Mouse (Mus musculus): ENCODE results near the gene Ceacam10. TPM values are rescaled to one million over a fixed set of nuclear protein-coding genes. Genes with fewer than 3 reads are reported as not detected.

The Ceacam10 gene
- total and polyA plus RNA-seq, 2 experiments from 2014 or later, result not detected

DNA sequence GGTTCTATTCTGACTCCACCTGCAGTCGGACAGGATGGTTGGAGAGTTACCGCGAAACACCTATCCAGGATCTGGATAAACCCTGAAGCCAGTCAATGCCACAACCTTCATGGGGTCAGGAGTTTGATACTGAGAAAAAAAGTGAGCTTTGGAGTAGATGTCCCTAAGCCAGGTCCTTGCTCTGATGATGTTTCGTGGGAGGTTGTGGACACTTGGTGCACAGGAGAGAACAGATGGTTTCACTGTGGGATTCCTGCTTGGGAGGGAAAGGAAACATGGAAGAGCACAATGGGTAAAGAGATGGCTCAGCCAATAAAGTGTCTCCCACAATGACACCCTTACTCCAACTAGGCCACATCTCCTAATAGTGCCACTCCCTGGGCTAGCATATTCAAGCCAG lies 50.2 kb downstream of the Ceacam10 start:
- 83% methylated on average over 4 of the region's 4 CpGs for WGBS
- Histone ChIP-seq H3K36me3 (replicated peaks; ENCODE audit: control insufficient read depth, insufficient read depth, low read length) (no peaks in the 10 kb centered on the region), H3K27me3 (ENCODE audit: control insufficient read depth, insufficient read depth, low read length) (no peaks in the 10 kb centered on the region), H3K4me3 (ENCODE audit: low read depth, low read length) (no peak overlapping the region), H3K9me3 (replicated peaks; ENCODE audit: control insufficient read depth, low read length) (no peaks in the 10 kb centered on the region), H3K27ac (ENCODE audit: low read depth) (no peak overlapping the region), H3K9ac (replicated peaks; ENCODE audit: low read depth, low read length) (no peak overlapping the region), H3K4me1 (ENCODE audit: control insufficient read depth, insufficient read depth) (no peaks in the 10 kb centered on the region), H3K4me2 (ENCODE audit: low read depth, low read length) (no peak overlapping the region)
- DNase-seq (ENCODE audit: low spot score), result no peak
- no peak for ATAC-seq (ENCODE audit: insufficient read depth, low read depth)
- no peak for TF ChIP-seq EP300 (IDR thresholded peaks at IDR 0.05; ENCODE audit: low read depth)
- TF ChIP-seq CTCF (IDR thresholded peaks at IDR 0.05; ENCODE audit: low read depth), result no peak

Other genes starting within 250 kb of the Ceacam10 start
- gene Irgq, start 246.5 kb upstream of the Ceacam10 start, total RNA-seq (2014; rRNA removed; ENCODE audit: low replicate concordance), result 22.1 and 24.5 TPM in 2 replicates
- 4.5 and 4.8 TPM in 2 replicates for gene Irgq, start 246.5 kb upstream of the Ceacam10 start, polyA plus RNA-seq (2015; fragmentation: Nextera tagmentation; extraction: Ambion mirVana)
- gene Pinlyp, start 231.1 kb upstream of the Ceacam10 start, total RNA-seq (2014; rRNA removed; ENCODE audit: low replicate concordance), result not detected in 2 replicates
- not detected in 2 replicates for gene Pinlyp, start 231.1 kb upstream of the Ceacam10 start, polyA plus RNA-seq (2015; fragmentation: Nextera tagmentation; extraction: Ambion mirVana)
- 30.3 and 46.1 TPM in 2 replicates for gene Xrcc1, start 230.9 kb upstream of the Ceacam10 start, total RNA-seq (2014; rRNA removed; ENCODE audit: low replicate concordance)
- 30.7 and 31.1 TPM in 2 replicates for gene Xrcc1, start 230.9 kb upstream of the Ceacam10 start, polyA plus RNA-seq (2015; fragmentation: Nextera tagmentation; extraction: Ambion mirVana)
- 21.2 and 42.2 TPM in 2 replicates for gene Ethe1, start 189.7 kb upstream of the Ceacam10 start, total RNA-seq (2014; rRNA removed; ENCODE audit: low replicate concordance)
- gene Ethe1, start 189.7 kb upstream of the Ceacam10 start, polyA plus RNA-seq (2015; fragmentation: Nextera tagmentation; extraction: Ambion mirVana), result 21.5 and 23.1 TPM in 2 replicates
- 0.04 TPM in 1 of 2 replicates, not detected in the other for gene Zfp575, start 189.6 kb upstream of the Ceacam10 start, total RNA-seq (2014; rRNA removed; ENCODE audit: low replicate concordance)
- gene Zfp575, start 189.6 kb upstream of the Ceacam10 start, polyA plus RNA-seq (2015; fragmentation: Nextera tagmentation; extraction: Ambion mirVana), result 0.58 and 0.67 TPM in 2 replicates
- gene Phldb3, start 166.4 kb upstream of the Ceacam10 start, total RNA-seq (2014; rRNA removed; ENCODE audit: low replicate concordance), result not detected in 2 replicates
- gene Phldb3, start 166.4 kb upstream of the Ceacam10 start, polyA plus RNA-seq (2015; fragmentation: Nextera tagmentation; extraction: Ambion mirVana), result not detected in 2 replicates
- not detected in 2 replicates for gene Lypd3, start 140.7 kb upstream of the Ceacam10 start, total RNA-seq (2014; rRNA removed; ENCODE audit: low replicate concordance)
- gene Lypd3, start 140.7 kb upstream of the Ceacam10 start, polyA plus RNA-seq (2015; fragmentation: Nextera tagmentation; extraction: Ambion mirVana), result not detected in 2 replicates
- not detected in 2 replicates for gene Tex101, start 100.5 kb upstream of the Ceacam10 start, total RNA-seq (2014; rRNA removed; ENCODE audit: low replicate concordance)
- not detected in 2 replicates for gene Tex101, start 100.5 kb upstream of the Ceacam10 start, polyA plus RNA-seq (2015; fragmentation: Nextera tagmentation; extraction: Ambion mirVana)
- not detected in 2 replicates for gene BC049730, start 68.0 kb upstream of the Ceacam10 start, total RNA-seq (2014; rRNA removed; ENCODE audit: low replicate concordance)
- gene BC049730, start 68.0 kb upstream of the Ceacam10 start, polyA plus RNA-seq (2015; fragmentation: Nextera tagmentation; extraction: Ambion mirVana), result not detected in 2 replicates
- gene Gm4763, start 50.3 kb upstream of the Ceacam10 start, total RNA-seq (2014; rRNA removed; ENCODE audit: low replicate concordance), result not detected in 2 replicates
- gene Gm4763, start 50.3 kb upstream of the Ceacam10 start, polyA plus RNA-seq (2015; fragmentation: Nextera tagmentation; extraction: Ambion mirVana), result not detected in 2 replicates
- 0.12 TPM in 1 of 2 replicates, not detected in the other for gene Cd177, start 16.9 kb upstream of the Ceacam10 start, total RNA-seq (2014; rRNA removed; ENCODE audit: low replicate concordance)
- gene Cd177, start 16.9 kb upstream of the Ceacam10 start, polyA plus RNA-seq (2015; fragmentation: Nextera tagmentation; extraction: Ambion mirVana), result 0.18 and 0.23 TPM in 2 replicates
- gene Gm9844, start 85.0 kb downstream of the Ceacam10 start, total RNA-seq (2014; rRNA removed; ENCODE audit: low replicate concordance), result 0.65 TPM in 1 of 2 replicates, not detected in the other
- gene Gm9844, start 85.0 kb downstream of the Ceacam10 start, polyA plus RNA-seq (2015; fragmentation: Nextera tagmentation; extraction: Ambion mirVana), result 6.7 and 9.5 TPM in 2 replicates
- not detected in 2 replicates for gene Lypd4, start 92.7 kb downstream of the Ceacam10 start, total RNA-seq (2014; rRNA removed; ENCODE audit: low replicate concordance)
- gene Lypd4, start 92.7 kb downstream of the Ceacam10 start, polyA plus RNA-seq (2015; fragmentation: Nextera tagmentation; extraction: Ambion mirVana), result not detected in 2 replicates
- gene Dmrtc2, start 92.9 kb downstream of the Ceacam10 start, total RNA-seq (2014; rRNA removed; ENCODE audit: low replicate concordance), result not detected in 2 replicates
- not detected in 2 replicates for gene Dmrtc2, start 92.9 kb downstream of the Ceacam10 start, polyA plus RNA-seq (2015; fragmentation: Nextera tagmentation; extraction: Ambion mirVana)
- 530 and 642 TPM in 2 replicates for gene Rps19, start 107.2 kb downstream of the Ceacam10 start, total RNA-seq (2014; rRNA removed; ENCODE audit: low replicate concordance)
- gene Rps19, start 107.2 kb downstream of the Ceacam10 start, polyA plus RNA-seq (2015; fragmentation: Nextera tagmentation; extraction: Ambion mirVana), result 980 and 1,040 TPM in 2 replicates
- gene Cd79a, start 120.2 kb downstream of the Ceacam10 start, total RNA-seq (2014; rRNA removed; ENCODE audit: low replicate concordance), result 2.8 TPM in 1 of 2 replicates, not detected in the other
- 0.33 and 0.70 TPM in 2 replicates for gene Cd79a, start 120.2 kb downstream of the Ceacam10 start, polyA plus RNA-seq (2015; fragmentation: Nextera tagmentation; extraction: Ambion mirVana)
- 16.0 and 28.2 TPM in 2 replicates for gene Arhgef1, start 125.7 kb downstream of the Ceacam10 start, total RNA-seq (2014; rRNA removed; ENCODE audit: low replicate concordance)
- gene Arhgef1, start 125.7 kb downstream of the Ceacam10 start, polyA plus RNA-seq (2015; fragmentation: Nextera tagmentation; extraction: Ambion mirVana), result 37.0 TPM in 2 replicates
- gene Gm4881, start 167.3 kb downstream of the Ceacam10 start, total RNA-seq (2014; rRNA removed; ENCODE audit: low replicate concordance), result not detected in 2 replicates
- gene Gm4881, start 167.3 kb downstream of the Ceacam10 start, polyA plus RNA-seq (2015; fragmentation: Nextera tagmentation; extraction: Ambion mirVana), result not detected in 2 replicates
- gene Rabac1, start 195.5 kb downstream of the Ceacam10 start, total RNA-seq (2014; rRNA removed; ENCODE audit: low replicate concordance), result 609 and 633 TPM in 2 replicates
- gene Rabac1, start 195.5 kb downstream of the Ceacam10 start, polyA plus RNA-seq (2015; fragmentation: Nextera tagmentation; extraction: Ambion mirVana), result 357 and 362 TPM in 2 replicates
- gene Atp1a3, start 228.8 kb downstream of the Ceacam10 start, total RNA-seq (2014; rRNA removed; ENCODE audit: low replicate concordance), result 0.04 TPM in 1 of 2 replicates, not detected in the other
- gene Atp1a3, start 228.8 kb downstream of the Ceacam10 start, polyA plus RNA-seq (2015; fragmentation: Nextera tagmentation; extraction: Ambion mirVana), result 0.12 and 0.30 TPM in 2 replicates